Mouse (Mus musculus) right cerebral cortex, postnatal 25 days (tissue): ENCODE measurements around the gene Gm17662.

Source experiments
- DNase-seq: peaks from one replicate; pipeline ENCODE4 v3.0.0; 2022

Gm17662 gene

DNA sequence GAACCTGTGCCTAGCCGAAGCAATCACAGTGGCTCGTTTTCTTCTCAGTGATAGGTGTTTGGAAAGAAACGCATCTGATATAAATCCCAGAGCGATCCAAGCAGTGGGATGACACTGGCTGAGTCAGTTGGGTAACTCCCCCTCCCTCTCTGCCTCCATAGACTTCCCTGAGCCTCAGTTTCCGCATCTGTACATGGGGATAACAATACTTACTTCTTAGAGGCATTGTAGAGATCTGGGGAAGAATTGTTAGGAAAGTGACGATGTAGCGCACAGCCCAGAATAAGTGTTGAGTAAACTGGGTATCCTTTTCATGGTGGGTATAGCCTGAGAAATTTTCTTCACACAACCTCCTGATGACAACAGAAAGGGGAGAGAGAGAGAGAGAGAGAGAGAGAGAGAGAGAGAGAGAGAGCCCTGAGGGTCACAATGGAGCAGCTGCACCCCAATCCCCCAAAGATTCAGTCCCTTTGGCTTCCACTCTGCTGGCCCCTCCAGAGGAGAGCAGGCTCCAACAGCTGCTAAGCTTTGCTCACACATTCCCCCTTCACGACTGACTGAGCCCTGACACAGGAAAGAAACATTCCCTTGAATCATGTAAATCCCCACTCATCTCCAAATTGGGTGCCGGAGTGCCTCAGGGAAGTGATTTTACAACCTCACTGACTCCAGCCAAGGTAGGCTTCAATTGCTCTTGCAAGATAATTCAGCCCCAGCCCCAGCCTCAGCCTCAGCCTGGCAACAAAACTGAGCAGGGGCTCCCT is 31.6 kb downstream of the Gm17662 start:
- DNase-seq: no peak

GRCm38 (mm10) chr4:104891708-104892107 is 34.6 kb downstream of the Gm17662 start:
- DNase-seq: no peak

- no peak for DNase-seq
Observed at GRCm38 (mm10) chr4:104893588-104893987, 36.5 kb downstream of the Gm17662 start.

DNA sequence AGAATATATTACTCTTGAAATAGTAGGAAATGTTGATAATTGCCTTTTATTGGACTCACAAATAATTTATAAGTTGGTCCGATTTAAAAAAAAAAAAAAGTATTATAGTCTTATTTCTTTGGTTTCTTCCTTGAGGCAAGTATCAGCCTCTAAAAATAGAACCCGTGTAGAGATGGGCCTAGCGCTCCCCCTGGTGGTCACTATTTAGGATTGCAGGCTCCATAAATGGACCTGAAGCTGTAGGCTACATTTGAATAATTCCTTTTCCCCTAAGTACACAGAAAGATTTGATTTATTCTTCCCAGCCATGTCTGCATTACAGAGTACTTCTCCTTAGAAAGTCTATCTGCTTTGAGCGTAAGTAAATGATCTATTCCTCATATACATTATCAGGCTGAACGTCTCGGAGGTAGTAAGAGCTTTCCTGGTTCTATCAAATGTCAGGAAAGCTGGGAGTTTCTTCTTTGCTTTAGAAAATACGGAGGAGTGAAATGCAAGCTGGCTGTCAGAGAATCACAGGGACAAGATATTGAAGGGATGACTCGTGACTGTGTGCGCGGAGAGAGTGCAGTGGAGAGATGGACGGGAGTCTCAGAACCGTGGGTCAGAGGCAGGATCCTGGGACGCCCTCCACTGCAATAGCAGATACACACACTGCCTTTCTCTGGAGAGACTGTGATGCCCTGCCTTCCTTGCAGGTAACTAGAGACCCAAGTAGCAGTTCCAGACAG is 37.0 kb downstream of the Gm17662 start:
- DNase-seq: peak; percentile 64

DNA sequence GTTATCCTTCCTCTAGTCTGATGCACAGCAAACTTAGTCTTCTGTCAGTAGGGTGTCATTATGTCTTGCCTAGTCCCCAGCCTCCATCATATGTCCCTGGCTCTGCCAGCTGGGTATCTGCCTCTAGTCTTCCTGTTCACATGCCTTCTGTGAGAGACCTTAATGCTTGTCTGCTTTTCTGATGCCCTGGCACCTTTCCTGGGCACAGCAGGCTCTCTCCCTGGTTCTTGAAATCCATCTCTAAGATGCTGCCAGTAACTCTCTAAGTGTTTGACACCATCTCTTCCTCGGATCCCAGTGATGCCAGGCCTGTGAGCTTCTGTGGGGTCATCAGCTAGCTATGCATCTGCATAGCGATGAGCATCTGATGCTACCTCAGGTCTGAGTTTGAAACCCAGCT is 45.7 kb downstream of the Gm17662 start:
- DNase-seq: no peak

DNA sequence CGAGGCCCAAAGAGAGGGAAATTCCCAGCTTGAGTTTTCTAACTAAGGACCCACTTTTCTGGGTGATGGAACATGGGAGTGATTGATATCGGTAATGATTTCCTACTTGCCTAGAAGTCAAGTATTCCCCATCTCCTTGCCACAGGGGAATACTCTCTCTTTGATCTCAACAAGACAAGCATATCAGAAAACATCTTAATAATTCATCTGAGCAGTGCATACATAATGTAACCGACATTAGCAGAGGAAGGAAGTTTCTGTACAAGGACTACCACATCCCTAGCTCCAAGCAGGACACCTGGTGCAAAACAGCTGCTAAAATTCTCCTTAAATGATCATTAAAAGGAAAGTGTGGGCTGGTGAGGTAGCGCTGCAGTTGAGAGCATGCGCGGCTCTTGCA is 47.9 kb downstream of the Gm17662 start:
- DNase-seq: no peak
